Mouse (Mus musculus) adrenal gland, postnatal 10 days (tissue): Measurements from ENCODE around the gene Eps8l2. TPM values are rescaled to one million over a fixed set of nuclear protein-coding genes. Genes with fewer than 3 reads are reported as not detected.

Experiments used
- DNase-seq: peaks from one replicate; pipeline ENCODE4 v3.0.0; 2021; ENCODE audit warnings: mixed read lengths
- long read RNA-seq, 2 experiments: library from polyadenylated mRNA; stranded (forward); transcript quantifications; one replicate each; pipeline ENCODE4 v2.0.0; 2021
- total RNA-seq, 2 experiments: library from RNA; stranded (reverse); gene quantifications; 2 replicates each; pipeline ENCODE4 v1.2.3; 2021

Gene Eps8l2
- total RNA-seq: 1 to 10 TPM; 4.6 to 7.1 TPM
- long read RNA-seq, experiment 1, partial matches to known transcripts: 5 of 10 reads
- long read RNA-seq, experiment 1, other reads (novel, unspliced or antisense): 1 of 10 reads
- long read RNA-seq, experiment 2, transcript Eps8l2-201 (21 exons, 3,191 nt): major isoform, 8 of 10 reads
- long read RNA-seq, experiment 2, partial matches to known transcripts: 1 of 10 reads
- long read RNA-seq, experiment 2, other reads (novel, unspliced or antisense): 1 of 10 reads

DNA sequence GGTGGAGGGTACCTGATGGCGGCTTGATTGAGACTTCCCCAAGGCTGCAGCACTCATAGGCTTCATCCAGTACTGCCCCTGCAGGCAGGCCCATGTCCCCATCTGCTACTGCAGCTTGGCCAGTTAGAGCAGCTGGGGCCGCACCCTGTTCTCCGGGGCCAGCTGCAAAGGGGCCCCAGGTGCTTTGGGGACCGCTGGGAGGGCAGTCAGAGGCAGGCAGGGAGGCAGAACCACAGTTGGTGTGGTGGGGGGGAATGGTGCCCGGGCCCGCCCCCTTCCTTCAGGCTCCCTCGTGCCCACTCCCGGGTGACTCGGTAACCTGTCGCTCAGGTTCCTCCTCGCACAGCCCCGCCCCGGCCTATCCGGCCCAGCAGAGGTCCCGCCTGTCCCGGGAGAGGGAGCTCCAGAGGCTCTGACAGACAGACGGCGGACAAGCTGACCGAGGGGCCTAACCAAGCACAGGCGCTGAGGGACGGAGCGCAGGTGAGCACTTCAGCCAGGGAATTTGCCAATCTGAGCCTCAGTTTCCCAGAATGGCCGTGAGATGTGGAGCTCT, at the start of gene Eps8l2:
TSS of gene Eps8l2 (plus strand) at position 305 of the 556 bp plus-strand sequence.
- DNase-seq: peak; percentile 50

DNA sequence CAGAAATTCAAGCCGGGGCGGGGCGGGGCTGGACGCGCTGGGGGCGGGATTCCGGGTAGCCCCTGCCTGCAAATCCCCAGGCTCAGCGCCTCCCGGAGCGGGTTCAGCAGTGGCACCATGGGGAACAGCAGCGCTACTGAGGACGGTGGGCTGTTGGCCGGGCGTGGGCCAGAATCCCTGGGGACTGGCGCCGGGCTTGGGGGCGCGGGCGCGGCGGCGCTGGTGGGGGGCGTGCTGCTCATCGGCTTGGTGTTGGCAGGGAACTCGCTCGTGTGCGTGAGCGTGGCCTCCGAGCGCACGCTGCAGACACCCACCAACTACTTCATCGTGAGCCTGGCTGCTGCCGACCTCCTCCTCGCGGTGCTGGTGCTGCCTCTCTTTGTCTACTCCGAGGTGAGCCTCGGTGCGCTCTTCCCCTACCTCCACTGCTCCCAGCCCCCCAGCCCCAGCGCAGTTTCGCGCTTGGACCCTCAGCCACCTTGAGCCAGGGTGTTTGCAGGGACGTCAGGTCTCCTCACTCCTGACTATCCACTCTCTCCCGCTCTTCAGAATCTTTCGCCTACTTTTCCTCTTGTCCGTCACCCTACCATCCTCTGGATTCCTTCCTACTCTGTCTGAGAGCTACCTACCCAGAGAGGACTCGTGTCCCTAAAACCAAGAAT, 46.6 kb upstream of the Eps8l2 start, which contains the start of gene Drd4:
TSS of gene Drd4 (plus strand) at position 86 of the 662 bp plus-strand sequence.
- DNase-seq: peak; percentile 44

DNA sequence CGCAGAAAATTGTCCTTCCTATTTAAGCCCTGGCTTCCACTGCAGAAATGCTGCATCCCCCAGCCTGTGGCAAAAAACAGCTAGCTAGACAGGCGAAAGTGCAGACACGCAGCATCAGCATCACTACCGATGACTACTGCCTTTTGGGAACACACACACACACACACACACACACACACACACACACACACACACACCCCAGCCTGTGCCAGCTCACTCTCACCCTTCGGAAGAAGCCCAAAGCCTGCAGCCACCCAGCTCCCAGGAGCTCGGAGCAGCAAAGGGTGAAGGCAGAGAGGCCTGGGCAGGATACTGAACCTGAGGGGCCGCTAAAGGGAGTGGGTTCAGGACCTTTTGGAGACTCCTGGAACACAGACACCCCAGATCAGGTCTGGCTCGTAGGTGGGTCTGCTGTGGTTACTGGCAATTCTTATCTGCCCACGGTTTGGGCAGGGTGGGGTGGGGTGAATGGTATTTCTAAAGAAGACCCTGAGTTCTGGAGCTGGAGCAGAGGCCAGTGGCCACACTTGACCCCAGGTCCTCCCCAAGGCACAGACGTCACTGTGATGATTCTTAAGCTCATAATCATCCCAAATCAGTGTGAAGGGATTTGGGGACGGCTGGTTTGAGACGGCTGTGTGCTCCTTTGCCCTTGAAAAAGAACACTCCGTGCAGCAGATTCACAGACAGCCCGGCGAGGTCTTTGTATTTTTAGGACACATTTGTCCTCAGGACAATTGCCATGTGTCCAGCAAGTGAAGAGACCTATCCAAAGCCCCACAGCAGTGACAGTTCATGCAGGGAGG, 45.9 kb upstream of the Eps8l2 start:
- DNase-seq: no peak

DNA sequence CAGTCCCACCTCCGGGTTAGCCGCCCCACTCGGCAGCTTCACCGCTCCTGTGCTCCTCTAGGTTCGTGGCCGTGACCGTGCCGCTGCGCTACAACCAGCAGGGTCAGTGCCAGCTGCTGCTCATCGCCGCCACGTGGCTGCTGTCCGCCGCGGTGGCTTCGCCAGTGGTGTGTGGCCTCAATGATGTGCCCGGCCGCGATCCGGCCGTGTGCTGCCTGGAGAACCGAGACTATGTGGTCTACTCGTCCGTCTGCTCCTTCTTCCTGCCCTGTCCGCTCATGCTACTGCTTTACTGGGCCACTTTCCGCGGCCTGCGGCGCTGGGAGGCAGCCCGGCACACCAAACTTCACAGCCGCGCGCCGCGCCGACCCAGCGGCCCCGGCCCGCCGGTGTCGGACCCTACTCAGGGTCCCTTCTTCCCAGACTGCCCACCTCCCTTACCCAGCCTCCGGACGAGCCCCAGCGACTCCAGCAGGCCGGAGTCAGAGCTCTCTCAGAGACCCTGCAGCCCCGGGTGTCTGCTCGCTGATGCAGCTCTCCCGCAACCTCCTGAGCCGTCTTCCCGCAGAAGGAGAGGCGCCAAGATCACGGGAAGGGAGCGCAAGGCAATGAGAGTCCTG, 44.7 kb upstream of the Eps8l2 start:
- DNase-seq: peak; percentile 61

DNA sequence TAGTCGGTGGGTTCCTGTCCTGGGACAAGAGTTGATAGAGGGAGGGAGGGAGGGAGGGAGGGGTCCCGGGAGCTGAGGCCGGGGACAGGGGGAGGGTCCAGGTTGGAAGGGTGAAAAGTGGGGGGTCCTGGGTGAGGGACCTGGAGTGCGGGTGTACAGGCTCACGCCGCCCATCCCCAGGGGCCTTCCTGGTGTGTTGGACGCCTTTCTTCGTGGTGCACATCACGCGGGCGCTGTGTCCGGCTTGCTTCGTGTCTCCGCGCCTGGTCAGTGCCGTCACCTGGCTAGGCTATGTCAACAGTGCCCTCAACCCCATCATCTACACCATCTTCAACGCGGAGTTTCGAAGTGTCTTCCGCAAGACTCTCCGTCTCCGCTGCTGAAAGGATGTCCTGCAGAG, 44.2 kb upstream of the Eps8l2 start:
- no peak for DNase-seq

DNA sequence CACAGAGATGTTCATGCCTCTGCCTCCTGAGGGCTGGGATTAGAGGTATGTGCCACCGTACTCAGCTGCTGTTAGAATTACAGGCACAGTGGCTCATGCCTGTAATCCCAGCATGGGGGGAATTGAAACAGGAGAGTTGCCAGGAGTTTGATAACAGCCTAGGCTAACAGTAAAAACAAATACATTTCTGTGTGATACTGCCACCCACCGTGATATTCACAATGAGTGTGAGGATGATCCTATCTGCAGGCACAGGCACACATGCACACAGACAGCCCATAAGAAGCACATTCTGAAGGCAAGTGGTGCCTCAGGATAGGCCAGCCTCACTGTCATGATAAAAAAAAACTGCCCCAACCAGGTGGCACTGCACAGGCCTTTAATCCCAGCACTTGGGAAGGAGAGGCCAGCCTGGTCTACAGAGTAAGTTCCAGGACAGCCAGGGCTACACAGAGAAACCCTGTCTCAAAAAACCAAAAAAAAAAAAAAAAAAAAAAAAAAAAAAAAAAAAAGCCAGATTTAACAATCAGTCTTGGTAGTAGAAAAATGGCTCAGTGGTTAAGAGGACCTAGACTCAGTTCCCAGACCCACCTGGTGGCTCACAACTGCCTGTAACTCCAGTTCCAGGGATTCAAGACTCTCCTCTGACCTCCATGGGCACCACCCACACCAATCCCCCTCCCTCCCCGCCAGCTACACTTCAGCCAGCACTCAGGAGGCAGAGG, 40.6 kb upstream of the Eps8l2 start:
- DNase-seq: no peak

DNA sequence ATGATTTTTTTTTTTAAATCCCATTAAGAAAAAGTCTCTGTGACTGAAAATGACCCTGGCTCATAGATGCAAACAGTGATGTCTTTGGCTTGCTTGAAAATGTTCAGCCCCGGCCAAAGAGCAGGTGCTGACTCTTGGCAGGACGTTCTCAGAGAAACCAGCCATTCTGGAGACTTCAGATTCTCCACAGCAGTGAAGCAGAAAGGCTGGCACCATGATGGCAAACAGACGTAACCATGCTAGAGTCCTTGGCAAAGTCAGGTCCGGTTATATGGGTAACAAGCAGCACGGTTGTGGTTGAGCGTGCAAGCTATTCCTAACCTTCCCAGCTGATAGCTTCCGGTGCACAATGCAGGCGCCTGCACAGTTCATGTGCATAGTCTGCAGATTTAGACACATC, 39.5 kb upstream of the Eps8l2 start:
- DNase-seq: no peak

DNA sequence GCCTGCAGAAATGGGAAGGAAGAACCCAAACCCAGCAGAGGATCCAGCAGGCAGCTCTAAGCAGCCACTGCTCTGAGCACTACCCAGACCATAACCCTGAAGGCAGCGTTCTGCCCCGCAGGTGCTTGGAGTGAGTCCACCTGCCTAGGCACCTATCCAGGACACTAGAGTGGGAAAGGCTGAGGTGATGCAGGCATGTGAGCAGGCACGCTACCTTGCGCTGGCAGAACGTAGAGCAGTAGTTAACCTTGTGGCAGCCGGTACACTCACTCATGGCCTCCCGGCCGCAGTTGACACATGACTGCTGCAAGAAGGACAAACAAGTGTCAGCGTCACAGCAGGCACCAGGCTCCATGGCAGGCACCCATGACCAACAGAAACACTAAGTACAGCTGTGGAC, 37.3 kb upstream of the Eps8l2 start:
- DNase-seq: peak; percentile 45

DNA sequence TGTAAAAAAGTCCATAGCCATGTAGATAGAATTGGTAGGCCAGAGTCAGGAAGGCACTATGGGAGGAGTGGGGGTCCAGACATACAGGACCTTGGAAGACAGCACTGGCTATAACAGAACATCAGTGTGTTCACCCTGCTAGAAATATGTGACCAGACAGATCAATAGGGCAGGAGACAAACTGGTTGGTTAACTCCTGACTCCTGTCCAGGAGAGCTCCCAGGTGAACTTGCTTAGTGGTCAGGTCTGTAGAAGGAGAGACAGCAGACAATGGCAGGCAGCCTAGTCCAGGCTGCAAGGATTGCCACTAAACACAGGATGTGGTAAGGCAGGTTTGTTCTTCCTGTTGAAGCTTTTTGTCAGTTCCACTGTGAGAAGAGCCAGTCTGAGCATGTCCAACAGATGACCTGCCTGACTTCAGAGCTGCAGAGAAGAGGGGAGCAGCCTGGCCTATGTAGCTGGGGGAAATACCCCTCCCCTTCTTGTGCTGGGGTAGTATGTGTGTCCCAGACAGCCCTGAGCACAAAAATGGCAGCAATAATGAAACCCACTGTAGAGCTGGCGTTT, 35.9 kb upstream of the Eps8l2 start:
- DNase-seq: no peak

DNA sequence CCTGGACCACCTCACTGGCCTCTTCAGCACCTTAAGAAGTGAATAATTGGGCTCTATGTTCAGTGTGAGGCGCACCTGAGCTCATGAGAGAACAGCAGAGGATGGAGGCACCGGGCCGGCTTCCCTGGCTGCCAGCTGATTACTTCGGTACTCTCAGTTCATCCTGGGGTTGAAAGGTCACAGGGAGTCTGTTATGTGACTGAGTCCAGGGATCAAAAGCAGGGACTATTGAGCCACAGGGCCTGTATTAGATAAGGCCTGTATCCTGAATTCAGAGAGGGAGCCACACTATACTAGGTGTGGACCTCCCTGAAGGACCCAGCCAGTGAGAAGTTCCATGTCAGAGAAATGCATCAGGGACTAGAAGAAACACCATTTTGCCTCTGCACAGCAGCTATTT, 34.1 kb upstream of the Eps8l2 start:
- DNase-seq: no peak

DNA sequence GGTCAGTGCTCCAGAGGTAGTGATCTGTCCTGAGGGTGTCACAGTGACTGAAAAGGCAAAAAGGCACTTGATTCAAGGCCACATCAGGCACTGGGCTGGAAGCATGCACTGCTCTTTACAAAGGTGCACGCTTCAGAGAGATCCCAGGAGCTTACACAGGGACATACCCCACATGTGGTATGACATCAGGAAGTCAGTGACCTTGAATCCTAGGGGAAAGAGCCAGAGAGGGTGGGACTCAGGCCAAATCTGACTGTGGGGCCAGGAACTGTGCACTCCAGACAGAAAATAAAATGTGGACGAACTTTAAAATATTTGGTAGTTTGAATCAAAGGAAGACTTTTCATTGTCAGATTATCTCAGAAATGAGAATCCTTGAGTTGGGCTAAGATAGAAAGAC, 24.3 kb upstream of the Eps8l2 start:
- DNase-seq: peak; percentile 55

DNA sequence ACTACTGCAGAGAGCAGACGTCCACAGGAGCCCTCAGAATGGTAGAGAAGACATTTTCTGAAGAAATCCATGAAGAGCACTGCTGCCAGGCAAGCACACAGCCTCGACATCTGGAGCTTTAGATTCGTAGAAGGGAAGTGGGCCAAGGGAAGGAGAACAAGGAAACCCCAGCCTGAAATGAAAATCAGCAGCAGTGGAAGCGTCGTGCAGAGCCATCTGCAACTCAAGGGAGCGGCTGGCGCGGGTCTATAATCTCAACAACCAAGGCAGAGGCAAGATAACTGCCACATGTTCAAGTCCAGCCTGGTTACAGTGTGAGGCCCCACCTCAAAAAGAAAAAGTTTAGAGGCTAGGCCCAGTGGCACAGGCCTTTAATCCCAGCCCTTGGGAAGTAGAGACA, 23.6 kb upstream of the Eps8l2 start:
- no peak for DNase-seq

DNA sequence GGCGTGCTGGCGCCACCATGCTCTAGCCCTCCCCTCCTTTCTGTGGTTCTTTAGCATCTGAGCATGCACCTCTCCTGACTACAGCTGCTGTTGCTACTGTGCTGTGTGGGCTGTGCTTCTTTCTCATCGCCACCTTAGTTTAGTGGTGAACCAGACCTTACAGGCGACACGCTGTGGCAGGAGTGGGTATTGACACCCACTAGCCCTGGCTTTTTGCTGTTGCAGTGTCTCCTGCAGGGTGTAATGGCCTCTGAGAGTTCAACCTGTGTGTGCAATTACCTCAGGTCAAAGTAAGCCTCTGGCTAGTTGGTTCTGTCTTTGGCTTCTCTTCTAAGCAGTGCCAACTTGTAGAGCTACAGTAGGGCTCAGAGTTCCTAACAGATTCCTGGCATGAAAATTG, 22.7 kb upstream of the Eps8l2 start:
- peak; percentile 56 for DNase-seq

DNA sequence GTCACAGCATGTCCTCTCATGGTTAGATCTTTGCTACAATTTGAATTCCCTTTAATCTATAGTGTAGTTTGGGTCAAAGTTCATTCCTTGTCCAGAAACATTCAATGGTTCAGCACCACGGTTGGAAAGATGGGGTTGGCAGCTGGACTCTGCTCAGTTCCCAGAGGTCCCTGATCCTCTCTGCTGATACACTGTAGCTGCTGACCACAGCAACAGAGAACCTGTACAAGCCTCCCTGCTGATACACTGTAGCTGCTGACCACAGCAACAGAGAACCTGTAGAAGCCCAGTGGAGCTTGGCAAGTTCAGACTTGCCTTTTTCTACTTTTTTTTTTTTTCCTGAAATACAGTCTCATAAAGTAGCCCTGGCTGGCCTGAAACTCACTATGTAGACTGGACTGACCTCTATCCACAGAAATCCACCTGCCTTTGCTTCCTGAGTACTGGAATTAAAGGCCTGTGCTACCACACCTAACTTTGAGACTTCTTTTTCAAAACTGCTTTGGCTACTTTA, 21.0 kb upstream of the Eps8l2 start:
- no peak for DNase-seq

DNA sequence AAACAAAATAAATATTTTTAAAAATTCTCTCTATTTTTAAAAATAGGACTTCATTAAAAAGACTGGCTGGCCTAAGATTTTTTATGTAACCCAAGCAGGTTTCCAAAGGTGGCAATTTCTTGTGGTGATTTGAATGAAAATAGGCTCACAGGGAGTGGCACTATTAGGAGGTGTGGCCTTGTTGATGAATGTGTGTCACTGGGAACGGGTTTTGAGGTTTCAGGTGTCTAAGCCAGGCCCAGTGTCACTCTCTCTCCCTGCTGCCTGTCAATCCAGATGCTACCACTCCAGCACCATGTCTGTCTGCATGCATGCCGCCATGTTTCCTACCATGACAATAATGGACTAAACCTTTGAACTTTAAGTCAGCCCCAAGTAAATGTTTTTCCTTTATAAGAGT, 19.2 kb upstream of the Eps8l2 start:
- no peak for DNase-seq

DNA sequence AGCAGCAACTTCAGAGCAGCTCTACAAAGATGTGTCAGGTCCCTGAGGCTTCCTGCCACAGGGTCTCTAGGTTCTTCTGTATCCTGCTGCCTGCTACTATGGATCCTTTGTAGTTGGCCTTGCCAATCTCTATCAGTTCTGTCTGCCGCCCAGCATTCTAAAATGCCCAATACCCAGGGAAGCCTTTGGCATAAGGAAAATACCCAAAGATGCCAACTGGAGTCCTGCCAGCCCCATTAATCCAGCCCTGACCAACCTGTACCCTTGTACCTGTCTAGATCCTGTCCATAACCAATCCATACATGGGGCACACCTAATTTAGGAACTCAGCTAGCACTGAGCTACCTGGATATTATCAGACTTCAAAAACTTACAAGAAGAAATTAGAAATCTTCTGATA, 14.0 kb upstream of the Eps8l2 start:
- DNase-seq: no peak

DNA sequence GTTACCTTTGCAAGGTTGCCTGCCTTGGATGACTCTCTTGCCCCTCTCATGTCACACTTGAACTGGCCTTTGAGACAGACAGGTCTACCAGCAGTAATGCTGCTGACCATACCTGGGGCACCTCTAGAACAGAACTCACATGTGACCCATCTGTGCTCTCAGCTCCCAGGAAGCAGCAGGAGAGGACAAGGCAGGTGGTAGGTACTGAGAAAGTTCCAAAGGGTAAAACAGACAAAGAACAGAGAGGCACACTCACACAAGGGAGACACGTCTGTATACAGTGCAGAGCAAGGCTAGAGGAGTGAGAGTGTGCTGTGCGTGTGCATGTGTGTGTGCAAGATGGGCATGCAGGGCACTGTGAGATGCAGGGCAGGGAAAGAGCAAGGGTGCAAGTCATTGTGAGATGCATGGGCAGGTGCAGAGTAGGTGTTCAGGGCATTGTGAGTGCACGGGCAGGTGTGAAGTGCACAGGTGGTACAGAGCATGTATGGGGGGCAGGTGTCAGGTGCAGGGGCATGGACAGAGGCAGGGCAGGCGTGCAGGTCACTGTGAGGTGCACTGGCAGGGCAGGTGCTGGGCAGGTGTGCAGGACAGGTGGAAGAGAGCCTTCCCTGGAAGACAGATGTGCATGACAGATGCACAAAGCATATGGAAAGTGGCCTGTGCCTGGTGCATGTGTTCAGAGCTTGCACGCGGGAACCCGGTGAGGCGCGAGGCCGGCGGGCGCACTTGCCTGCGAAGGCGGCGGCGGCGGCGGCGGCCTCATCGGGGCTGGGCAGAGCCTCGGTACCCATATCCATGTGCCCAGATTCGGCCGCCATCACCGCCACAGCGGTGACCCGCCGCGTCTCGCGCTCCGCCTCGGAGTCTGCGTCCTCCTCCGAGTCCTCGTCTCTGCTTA, 11.9 kb upstream of the Eps8l2 start:
- DNase-seq: no peak

DNA sequence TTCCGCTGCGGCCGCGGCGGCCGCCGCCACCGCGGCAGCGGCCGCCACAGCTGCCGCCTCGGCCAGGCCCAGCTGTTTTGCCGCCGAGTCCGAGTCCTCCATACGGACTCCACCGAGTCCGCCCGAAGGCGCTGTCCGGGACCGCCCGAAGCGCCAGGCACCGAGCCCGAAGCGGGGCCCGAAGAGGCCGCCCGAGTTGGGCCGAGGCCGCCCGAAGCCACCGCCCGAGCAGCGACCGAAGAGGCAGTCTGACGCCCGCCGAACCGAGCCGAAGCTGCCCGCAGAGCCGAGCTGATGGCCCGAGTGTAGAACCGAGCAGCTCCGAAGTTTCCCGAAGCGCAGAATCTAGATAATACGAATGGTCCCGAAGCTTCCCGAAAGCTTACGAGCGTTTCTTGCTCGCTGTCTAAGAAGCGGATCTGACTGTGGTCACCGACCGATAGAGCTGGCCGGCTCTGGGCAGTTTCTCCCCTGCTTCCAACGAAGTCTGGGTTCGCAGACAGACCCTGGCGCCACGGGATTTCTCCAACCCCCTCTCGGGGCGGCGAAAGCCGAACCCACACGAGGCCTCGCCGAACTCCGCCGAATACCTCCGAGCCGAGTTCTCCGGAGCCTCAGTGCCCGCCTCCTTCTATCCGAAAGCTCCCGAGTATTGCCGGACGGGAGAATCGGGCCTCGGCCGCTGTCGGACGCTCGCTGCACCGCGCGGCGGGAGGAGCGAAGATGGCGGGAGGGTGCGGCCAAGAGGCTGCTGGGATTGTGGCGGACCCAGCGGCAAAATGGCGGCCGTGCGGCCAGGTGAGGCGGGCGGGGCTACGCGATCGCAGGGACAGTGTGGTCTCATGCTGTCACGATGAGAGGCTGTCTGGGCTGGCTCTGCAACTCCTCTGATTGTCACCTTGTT, 11.0 kb upstream of the Eps8l2 start, which contains the start of the genes Deaf1 and Tmem80:
TSS of gene Deaf1 (minus strand) at position 222 of the 904 bp plus-strand sequence.
TSS of gene Tmem80 (plus strand) at position 271 of the 904 bp plus-strand sequence.
- peak; percentile 99 for DNase-seq
